Mouse (Mus musculus): ENCODE measurements around the gene Pigq. TPM values are rescaled to one million over a fixed set of nuclear protein-coding genes. Genes with fewer than 3 reads are reported as not detected.

The Pigq gene
- total and polyA plus RNA-seq, 2 experiments from 2014 or later, result 47.2 to 67.9 TPM

GRCm38 (mm10) chr17:25913877-25914275 is 30.9 kb downstream of the Pigq start:
- no peaks in the 10 kb centered on the region for H3K9me3 ChIP-seq (replicated peaks; ENCODE audit: control insufficient read depth, low read length)
- peak overlapping the region; percentile 7; the same call in 1 of the 2 replicates for H3K4me3 ChIP-seq (ENCODE audit: low read depth, low read length)
- H3K4me1 ChIP-seq (ENCODE audit: control insufficient read depth, insufficient read depth), result peaks cover 21% of the 10 kb centered on the region
- no peak overlapping the region; the same call in 1 of the 2 replicates for H3K9ac ChIP-seq (replicated peaks; ENCODE audit: low read depth, low read length)
- WGBS, result 21% methylated on average over 1 of the region's 1 CpGs
- ATAC-seq (ENCODE audit: insufficient read depth, low read depth) (no peak), DNase-seq (ENCODE audit: low spot score) (no peak)
- H3K4me2 ChIP-seq (ENCODE audit: low read depth, low read length), result peak overlapping the region; percentile 41
- peak overlapping the region; percentile 71 for H3K27ac ChIP-seq (ENCODE audit: low read depth)
- H3K27me3 ChIP-seq (ENCODE audit: control insufficient read depth, insufficient read depth, low read length), result no peaks in the 10 kb centered on the region
- no peaks in the 10 kb centered on the region for H3K36me3 ChIP-seq (replicated peaks; ENCODE audit: control insufficient read depth, insufficient read depth, low read length)
- no peak for TF ChIP-seq EP300 (IDR thresholded peaks at IDR 0.05; ENCODE audit: low read depth)
- TF ChIP-seq CTCF (IDR thresholded peaks at IDR 0.05; ENCODE audit: low read depth), result no peak

- WGBS, result 56% methylated on average over 14 of the region's 14 CpGs
- ATAC-seq (ENCODE audit: insufficient read depth, low read depth), result no peak
- no peaks in the 10 kb centered on the region for H3K36me3 ChIP-seq (replicated peaks; ENCODE audit: control insufficient read depth, insufficient read depth, low read length)
- H3K4me3 ChIP-seq (ENCODE audit: low read depth, low read length), result peak overlapping the region; percentile 7; the same call in 1 of the 2 replicates
- H3K9me3 ChIP-seq (replicated peaks; ENCODE audit: control insufficient read depth, low read length), result no peaks in the 10 kb centered on the region
- TF ChIP-seq EP300 (IDR thresholded peaks at IDR 0.05; ENCODE audit: low read depth) (no peak), CTCF (IDR thresholded peaks at IDR 0.05; ENCODE audit: low read depth) (no peak)
- H3K4me2 ChIP-seq (ENCODE audit: low read depth, low read length), result peak overlapping the region; percentile 41
- peaks cover 16% of the 10 kb centered on the region for H3K4me1 ChIP-seq (ENCODE audit: control insufficient read depth, insufficient read depth)
- no peaks in the 10 kb centered on the region for H3K27me3 ChIP-seq (ENCODE audit: control insufficient read depth, insufficient read depth, low read length)
- no peak for DNase-seq (ENCODE audit: low spot score)
- H3K9ac ChIP-seq (replicated peaks; ENCODE audit: low read depth, low read length), result no peak overlapping the region; the same call in 1 of the 2 replicates
- peak overlapping the region; percentile 71 for H3K27ac ChIP-seq (ENCODE audit: low read depth)
Measured at GRCm38 (mm10) chr17:25913186-25913876, 31.4 kb downstream of the Pigq start.

- Histone ChIP-seq H3K27ac (ENCODE audit: low read depth) (no peak overlapping the region), H3K9me3 (replicated peaks; ENCODE audit: control insufficient read depth, low read length) (no peaks in the 10 kb centered on the region), H3K36me3 (replicated peaks; ENCODE audit: control insufficient read depth, insufficient read depth, low read length) (no peaks in the 10 kb centered on the region), H3K9ac (replicated peaks; ENCODE audit: low read depth, low read length) (no peak overlapping the region), H3K27me3 (ENCODE audit: control insufficient read depth, insufficient read depth, low read length) (no peaks in the 10 kb centered on the region), H3K4me1 (ENCODE audit: control insufficient read depth, insufficient read depth) (peaks cover 12% of the 10 kb centered on the region; the same call in 1 of the 2 replicates), H3K4me2 (ENCODE audit: low read depth, low read length) (no peak overlapping the region), H3K4me3 (ENCODE audit: low read depth, low read length) (no peak overlapping the region)
- no peak for TF ChIP-seq EP300 (IDR thresholded peaks at IDR 0.05; ENCODE audit: low read depth)
- WGBS, result 83% methylated on average over 4 of the region's 4 CpGs
- DNase-seq (ENCODE audit: low spot score) (no peak), ATAC-seq (ENCODE audit: insufficient read depth, low read depth) (no peak)
Measured at GRCm38 (mm10) chr17:25911816-25912215, 32.9 kb downstream of the Pigq start.

- Histone ChIP-seq H3K36me3 (replicated peaks; ENCODE audit: control insufficient read depth, insufficient read depth, low read length) (no peaks in the 10 kb centered on the region), H3K27me3 (ENCODE audit: control insufficient read depth, insufficient read depth, low read length) (no peaks in the 10 kb centered on the region), H3K4me1 (ENCODE audit: control insufficient read depth, insufficient read depth) (no peaks in the 10 kb centered on the region), H3K4me2 (ENCODE audit: low read depth, low read length) (no peak overlapping the region), H3K27ac (ENCODE audit: low read depth) (no peak overlapping the region), H3K9me3 (replicated peaks; ENCODE audit: control insufficient read depth, low read length) (no peaks in the 10 kb centered on the region), H3K9ac (replicated peaks; ENCODE audit: low read depth, low read length) (no peak overlapping the region), H3K4me3 (ENCODE audit: low read depth, low read length) (no peak overlapping the region)
- WGBS, result 77% methylated on average over 2 of the region's 2 CpGs
- DNase-seq (ENCODE audit: low spot score) (no peak), ATAC-seq (ENCODE audit: insufficient read depth, low read depth) (no peak)
- TF ChIP-seq CTCF (IDR thresholded peaks at IDR 0.05; ENCODE audit: low read depth), result no peak
- TF ChIP-seq EP300 (IDR thresholded peaks at IDR 0.05; ENCODE audit: low read depth), result no peak
Measured at GRCm38 (mm10) chr17:25907640-25908039, 37.1 kb downstream of the Pigq start.

GRCm38 (mm10) chr17:25903061-25903460 is 41.7 kb downstream of the Pigq start:
- Histone ChIP-seq H3K27ac (ENCODE audit: low read depth) (no peak overlapping the region), H3K36me3 (replicated peaks; ENCODE audit: control insufficient read depth, insufficient read depth, low read length) (no peaks in the 10 kb centered on the region), H3K4me3 (ENCODE audit: low read depth, low read length) (no peak overlapping the region), H3K9ac (replicated peaks; ENCODE audit: low read depth, low read length) (no peak overlapping the region), H3K4me1 (ENCODE audit: control insufficient read depth, insufficient read depth) (no peaks in the 10 kb centered on the region), H3K4me2 (ENCODE audit: low read depth, low read length) (no peak overlapping the region), H3K9me3 (replicated peaks; ENCODE audit: control insufficient read depth, low read length) (no peaks in the 10 kb centered on the region), H3K27me3 (ENCODE audit: control insufficient read depth, insufficient read depth, low read length) (no peaks in the 10 kb centered on the region)
- WGBS, result 85% methylated on average over 3 of the region's 3 CpGs
- DNase-seq (ENCODE audit: low spot score), result no peak
- TF ChIP-seq EP300 (IDR thresholded peaks at IDR 0.05; ENCODE audit: low read depth), result no peak
- no peak for TF ChIP-seq CTCF (IDR thresholded peaks at IDR 0.05; ENCODE audit: low read depth)
- ATAC-seq (ENCODE audit: insufficient read depth, low read depth), result no peak

GRCm38 (mm10) chr17:25900193-25900592 is 44.5 kb downstream of the Pigq start:
- no peak overlapping the region for H3K4me3 ChIP-seq (ENCODE audit: low read depth, low read length)
- no peaks in the 10 kb centered on the region for H3K9me3 ChIP-seq (replicated peaks; ENCODE audit: control insufficient read depth, low read length)
- H3K4me1 ChIP-seq (ENCODE audit: control insufficient read depth, insufficient read depth), result no peaks in the 10 kb centered on the region
- H3K36me3 ChIP-seq (replicated peaks; ENCODE audit: control insufficient read depth, insufficient read depth, low read length), result no peaks in the 10 kb centered on the region
- no peaks in the 10 kb centered on the region for H3K27me3 ChIP-seq (ENCODE audit: control insufficient read depth, insufficient read depth, low read length)
- no peak overlapping the region for H3K9ac ChIP-seq (replicated peaks; ENCODE audit: low read depth, low read length)
- no peak for DNase-seq (ENCODE audit: low spot score)
- no peak overlapping the region for H3K4me2 ChIP-seq (ENCODE audit: low read depth, low read length)
- 87% methylated on average over 1 of the region's 1 CpGs for WGBS
- H3K27ac ChIP-seq (ENCODE audit: low read depth), result no peak overlapping the region
- ATAC-seq (ENCODE audit: insufficient read depth, low read depth), result no peak
- TF ChIP-seq CTCF (IDR thresholded peaks at IDR 0.05; ENCODE audit: low read depth), result no peak
